ENCODE assay signal across 16 mouse cellular contexts in the genomic region with DNA sequence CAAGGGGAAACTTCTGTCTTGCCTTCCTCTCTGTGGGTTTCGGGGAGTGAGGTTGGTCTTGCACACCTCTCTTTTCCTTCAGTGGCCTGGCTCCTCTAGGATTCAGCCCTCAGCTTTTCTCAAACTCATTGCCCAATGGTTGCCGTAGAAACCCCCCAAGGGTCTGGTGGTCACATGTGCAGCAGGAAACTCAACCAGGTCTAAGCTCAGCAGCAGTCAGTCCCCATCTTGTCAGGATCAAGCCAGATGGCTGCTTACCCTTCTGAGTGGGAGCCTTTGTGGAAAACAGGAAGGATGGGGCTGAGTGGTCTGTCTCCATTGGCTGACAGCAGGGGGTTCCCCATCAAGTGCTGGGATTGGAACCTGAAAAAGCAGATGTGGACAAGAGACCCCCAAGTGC. TPM values are rescaled to one million over a fixed set of nuclear protein-coding genes. Genes with fewer than 3 reads are reported as not detected.
DNase-seq lines count a peak whose midpoint lies in the region; ATAC-seq lines count a peak whose summit lies in the region.
"Had no signal": no experiment of that assay in that cellular context is flagged by ENCODE, and none has a peak within 500 bp of the region (broad histone marks: within the 10 kb centered on the region; RNA-seq: fewer than 3 reads in every experiment).

No protein-coding gene starts in this region.

- peaks cover 5% of the 10 kb centered on the region; the same call in 1 of the 2 replicates for H3K9me3 ChIP-seq in midbrain, embryonic 11.5 days (ENCODE audit: control insufficient read depth, low read length)
- no peaks in the 10 kb centered on the region for H3K9me3 ChIP-seq in midbrain, embryonic 15.5 days
- H3K9me3 ChIP-seq in forebrain, embryonic 14.5 days (replicated peaks; ENCODE audit: control insufficient read depth, low read length) = no peaks in the 10 kb centered on the region
- peaks cover 6% of the 10 kb centered on the region for H3K9me3 ChIP-seq in limb, embryonic 12.5 days

- no peak overlapping the region for H3K9ac ChIP-seq in midbrain, embryonic 11.5 days (ENCODE audit: low read length)
- H3K9ac ChIP-seq in midbrain, embryonic 15.5 days = no peak overlapping the region
- no peak overlapping the region for H3K9ac ChIP-seq in forebrain, embryonic 14.5 days (ENCODE audit: low read length)
- no peak overlapping the region for H3K9ac ChIP-seq in limb, embryonic 12.5 days (replicated peaks)

- 65% methylated on average over 2 of the region's 2 CpGs for WGBS in midbrain, embryonic 11.5 days
- 59% methylated on average over 2 of the region's 2 CpGs for whole genome bisulfite sequencing in midbrain, embryonic 15.5 days
- WGBS in forebrain, embryonic 14.5 days = 73% methylated on average over 2 of the region's 2 CpGs
- 65% methylated on average over 2 of the region's 2 CpGs for WGBS in limb, embryonic 12.5 days

- H3K36me3 ChIP-seq in midbrain, embryonic 11.5 days (ENCODE audit: control insufficient read depth, insufficient read depth, low read length) = no peaks in the 10 kb centered on the region
- H3K36me3 ChIP-seq in midbrain, embryonic 15.5 days (replicated peaks) = no peaks in the 10 kb centered on the region
- H3K36me3 ChIP-seq in forebrain, embryonic 14.5 days (ENCODE audit: control insufficient read depth, insufficient read depth, low read length) = no peaks in the 10 kb centered on the region
- no peaks in the 10 kb centered on the region for H3K36me3 ChIP-seq in limb, embryonic 12.5 days

- peak; percentile 65 for ATAC-seq in midbrain, embryonic 11.5 days (ENCODE audit: low FRiP score)
- no peak for ATAC-seq in midbrain, embryonic 15.5 days (replicated peaks)
- ATAC-seq in forebrain, embryonic 14.5 days = no peak
- ATAC-seq in limb, embryonic 12.5 days (ENCODE audit: insufficient number of reproducible peaks, insufficient read depth, low FRiP score, low TSS enrichment, low read depth) = no peak

- peaks cover 4% of the 10 kb centered on the region; the same call in 1 of the 2 replicates for H3K4me1 ChIP-seq in midbrain, embryonic 11.5 days (ENCODE audit: control insufficient read depth, insufficient read depth, low read length)
- peaks cover 29% of the 10 kb centered on the region for H3K4me1 ChIP-seq in midbrain, embryonic 15.5 days
- H3K4me1 ChIP-seq in forebrain, embryonic 14.5 days (ENCODE audit: control insufficient read depth, insufficient read depth, low read length) = peaks cover 27% of the 10 kb centered on the region
- peaks cover 34% of the 10 kb centered on the region for H3K4me1 ChIP-seq in limb, embryonic 12.5 days (replicated peaks)

- H3K27me3 ChIP-seq in midbrain, embryonic 11.5 days (ENCODE audit: control insufficient read depth, insufficient read depth, low read length) = no peaks in the 10 kb centered on the region; the same call in 1 of the 2 replicates
- 0 out of 2 replicates have a peak, but pooled peaks cover 2% of the 10 kb centered on the region for H3K27me3 ChIP-seq in midbrain, embryonic 15.5 days (replicated peaks)
- H3K27me3 ChIP-seq in forebrain, embryonic 14.5 days (replicated peaks; ENCODE audit: control insufficient read depth, insufficient read depth, low read length) = no peaks in the 10 kb centered on the region
- H3K27me3 ChIP-seq in limb, embryonic 12.5 days = peaks cover 11% of the 10 kb centered on the region

- H3K4me2 ChIP-seq in midbrain, embryonic 11.5 days = no peak overlapping the region
- no peak overlapping the region for H3K4me2 ChIP-seq in midbrain, embryonic 15.5 days
- no peak overlapping the region for H3K4me2 ChIP-seq in forebrain, embryonic 14.5 days (ENCODE audit: low read length)
- no peak overlapping the region for H3K4me2 ChIP-seq in limb, embryonic 12.5 days
- H3K4me2 ChIP-seq: heart, embryonic 11.5 days had no signal

- no peak for DNase-seq in midbrain, embryonic 11.5 days (ENCODE audit: low spot score, missing footprints)
- DNase-seq in forebrain, embryonic 14.5 days (ENCODE audit: low spot score) = peak; percentile 38
- no peak for DNase-seq in gastrocnemius, adult 8-10 months (ENCODE audit: low spot score in 2 of 2)
- DNase-seq in gastrocnemius, postnatal 4 days (ENCODE audit: low spot score in 2 of 2) = no peak
- no peak for DNase-seq in Muller cell, postnatal 12 days (ENCODE audit: inconsistent ontology term)
- DNase-seq: adrenal gland, postnatal 36 days; gastrocnemius, postnatal 10 days; heart, postnatal 4 days; kidney, adult 2 months; kidney, postnatal 4 days; liver; lung, adult 2 months; right cerebral cortex, postnatal 14 days had no signal

- H3K27ac ChIP-seq in midbrain, embryonic 11.5 days (ENCODE audit: low read depth, low read length) = no peak overlapping the region
- no peak overlapping the region for H3K27ac ChIP-seq in midbrain, embryonic 15.5 days
- peak overlapping the region; percentile 16; the same call in 1 of the 2 replicates for H3K27ac ChIP-seq in forebrain, embryonic 14.5 days (ENCODE audit: low read depth, low read length)
- H3K27ac ChIP-seq in limb, embryonic 12.5 days = 0 out of 2 replicates have a peak overlapping the region, but pooled peaks have one; percentile 29

- no peak overlapping the region for H3K4me3 ChIP-seq in midbrain, embryonic 11.5 days (ENCODE audit: low read depth, low read length)
- no peak overlapping the region for H3K4me3 ChIP-seq in midbrain, embryonic 15.5 days
- no peak overlapping the region for H3K4me3 ChIP-seq in forebrain, embryonic 14.5 days (ENCODE audit: low read depth, low read length)
- H3K4me3 ChIP-seq in limb, embryonic 12.5 days (replicated peaks) = no peak overlapping the region

RNA-seq across cellular contexts. Expression of gene Bcl9, which starts 15.7 kb away (rescaled TPM):
- 59.8 and 60.3 TPM in 2 replicates for polyA plus RNA-seq in midbrain, embryonic 11.5 days (2014; fragmentation: Nextera tagmentation; extraction: Ambion mirVana)
- polyA plus RNA-seq in midbrain, embryonic 15.5 days (2015; fragmentation: Nextera tagmentation; extraction: Ambion mirVana) = 101 and 102 TPM in 2 replicates
- polyA plus RNA-seq in forebrain, embryonic 14.5 days (2014; fragmentation: Nextera tagmentation; extraction: Ambion mirVana) = 54.6 and 69.5 TPM in 2 replicates
- polyA plus RNA-seq in limb, embryonic 12.5 days (2016; fragmentation: Nextera tagmentation; extraction: Ambion mirVana) = 81.5 and 92.5 TPM in 2 replicates
- 1 to 10 TPM; 1.9 to 4.9 (median 3.6) TPM for total RNA-seq in gastrocnemius, adult 8-10 months (2022)
- 10 to 100 TPM; 24.1 to 26.5 TPM for total RNA-seq in gastrocnemius, postnatal 4 days (2021)

Comparison
In these comparisons a context has a peak if more than half of its experiments do, and no peak if none do; other contexts are left out.
1. H3K27ac ChIP-seq: peak in forebrain, embryonic 14.5 days (single experiment) and limb, embryonic 12.5 days (single experiment); none in midbrain, embryonic 11.5 days (single experiment) and midbrain, embryonic 15.5 days (single experiment).